8 mouse cellular contexts compared by ENCODE assay signal in the genomic region with DNA sequence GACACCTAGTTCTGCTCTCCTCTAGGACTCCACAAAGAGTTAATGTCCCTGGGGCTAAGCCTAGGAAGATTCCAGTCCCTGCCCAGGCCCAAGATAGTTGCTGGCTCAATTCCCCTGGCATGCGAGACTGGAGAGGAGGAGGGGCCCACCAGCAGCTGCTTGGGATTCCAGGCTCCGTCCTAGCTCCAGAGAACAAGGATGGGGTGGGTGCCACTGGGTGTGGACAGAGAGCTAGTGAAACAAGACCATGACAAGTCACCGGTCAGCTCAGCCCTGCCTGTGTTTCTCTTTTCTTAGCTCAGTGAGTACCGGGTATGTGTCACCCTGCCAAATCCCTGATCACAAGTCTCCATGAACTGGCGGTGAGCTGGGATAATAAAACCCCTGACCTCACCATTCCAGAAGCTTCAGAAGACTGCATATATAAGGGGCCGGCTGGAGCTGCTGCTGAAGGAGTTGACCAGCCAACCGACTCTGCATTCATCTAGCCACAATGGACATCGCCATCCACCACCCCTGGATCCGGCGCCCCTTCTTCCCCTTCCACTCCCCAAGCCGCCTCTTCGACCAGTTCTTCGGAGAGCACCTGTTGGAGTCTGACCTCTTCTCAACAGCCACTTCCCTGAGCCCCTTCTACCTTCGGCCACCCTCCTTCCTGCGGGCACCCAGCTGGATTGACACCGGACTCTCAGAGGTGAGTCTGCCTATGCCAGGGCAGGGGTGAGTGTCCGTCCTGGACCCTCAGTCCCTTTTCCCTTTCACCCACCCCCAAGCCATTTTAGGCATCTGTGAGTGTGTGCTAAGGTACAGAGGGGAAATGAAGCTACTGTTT. TPM values are rescaled to one million over a fixed set of nuclear protein-coding genes. Genes with fewer than 3 reads are reported as not detected.
DNase-seq lines count a peak whose midpoint lies in the region; ATAC-seq and TF ChIP-seq lines count a peak whose summit lies in the region.

No protein-coding gene starts in this region.

- 0 out of 2 replicates have a peak, but pooled peaks cover 4% of the 10 kb centered on the region for H3K27me3 ChIP-seq in hindbrain, embryonic 13.5 days
- H3K27me3 ChIP-seq in hindbrain, embryonic 12.5 days, result peaks cover 6% of the 10 kb centered on the region; the same call in 1 of the 2 replicates
- no peaks in the 10 kb centered on the region for H3K27me3 ChIP-seq in heart, embryonic 13.5 days (replicated peaks)
- no peaks in the 10 kb centered on the region for H3K27me3 ChIP-seq in lung, postnatal 0 days (replicated peaks; ENCODE audit: insufficient read depth, low read length)

- peak; percentile 81 to 82 for DNase-seq in cerebellum, postnatal 10 days
- peak; percentile 60 to 80 for DNase-seq in layer of hippocampus, adult 18-20 months (ENCODE audit: low spot score in 2 of 2)
- peak; percentile 96 for DNase-seq in lung, postnatal 0 days (ENCODE audit: low spot score)
- DNase-seq in testis, postnatal 10 days (ENCODE audit: low spot score), result peak; percentile 79
- no peak for DNase-seq in retina, embryonic 14.5 days (ENCODE audit: low spot score)

- TF ChIP-seq EP300 in lung, postnatal 0 days (IDR thresholded peaks at IDR 0.05), result peak; percentile 66

- H3K4me1 ChIP-seq in hindbrain, embryonic 13.5 days (replicated peaks), result no peaks in the 10 kb centered on the region
- no peaks in the 10 kb centered on the region for H3K4me1 ChIP-seq in hindbrain, embryonic 12.5 days
- H3K4me1 ChIP-seq in heart, embryonic 13.5 days, result peaks cover 66% of the 10 kb centered on the region
- peaks cover 10% of the 10 kb centered on the region; the same call in 1 of the 2 replicates for H3K4me1 ChIP-seq in lung, postnatal 0 days (ENCODE audit: insufficient read depth, low read depth, low read length)

- no peak for ATAC-seq in hindbrain, embryonic 13.5 days (ENCODE audit: low FRiP score)
- ATAC-seq in hindbrain, embryonic 12.5 days (ENCODE audit: low FRiP score), result no peak
- ATAC-seq in heart, embryonic 13.5 days (ENCODE audit: extremely low read depth, insufficient number of reproducible peaks, low FRiP score, low TSS enrichment), result peak; percentile 81
- peak; percentile 94 for ATAC-seq in lung, postnatal 0 days

- no peak overlapping the region for H3K4me2 ChIP-seq in hindbrain, embryonic 13.5 days
- no peak overlapping the region for H3K4me2 ChIP-seq in hindbrain, embryonic 12.5 days (replicated peaks)
- peak overlapping the region; percentile 80 for H3K4me2 ChIP-seq in heart, embryonic 13.5 days
- H3K4me2 ChIP-seq in lung, postnatal 0 days (replicated peaks; ENCODE audit: low read depth, low read length), result peak overlapping the region; percentile 53

- 0 out of 2 replicates have a peak overlapping the region, but pooled peaks have one; percentile 24 for H3K9ac ChIP-seq in hindbrain, embryonic 13.5 days
- H3K9ac ChIP-seq in hindbrain, embryonic 12.5 days, result no peak overlapping the region
- peak overlapping the region; percentile 94 for H3K9ac ChIP-seq in heart, embryonic 13.5 days
- H3K9ac ChIP-seq in lung, postnatal 0 days (replicated peaks; ENCODE audit: low read depth), result peak overlapping the region; percentile 48

- no peaks in the 10 kb centered on the region for H3K9me3 ChIP-seq in hindbrain, embryonic 13.5 days
- no peaks in the 10 kb centered on the region for H3K9me3 ChIP-seq in hindbrain, embryonic 12.5 days (replicated peaks)
- no peaks in the 10 kb centered on the region for H3K9me3 ChIP-seq in heart, embryonic 13.5 days
- H3K9me3 ChIP-seq in lung, postnatal 0 days (ENCODE audit: low read length), result no peaks in the 10 kb centered on the region

- no peaks in the 10 kb centered on the region for H3K36me3 ChIP-seq in hindbrain, embryonic 13.5 days
- H3K36me3 ChIP-seq in hindbrain, embryonic 12.5 days, result no peaks in the 10 kb centered on the region
- peaks cover 31% of the 10 kb centered on the region for H3K36me3 ChIP-seq in heart, embryonic 13.5 days
- H3K36me3 ChIP-seq in lung, postnatal 0 days (ENCODE audit: insufficient read depth, low read length), result no peaks in the 10 kb centered on the region

- H3K27ac ChIP-seq in hindbrain, embryonic 13.5 days, result no peak overlapping the region
- no peak overlapping the region for H3K27ac ChIP-seq in hindbrain, embryonic 12.5 days
- peak overlapping the region; percentile 100 for H3K27ac ChIP-seq in heart, embryonic 13.5 days (replicated peaks)
- H3K27ac ChIP-seq in lung, postnatal 0 days (ENCODE audit: low read length), result peak overlapping the region; percentile 91

- H3K4me3 ChIP-seq in hindbrain, embryonic 13.5 days, result no peak overlapping the region
- H3K4me3 ChIP-seq in hindbrain, embryonic 12.5 days, result no peak overlapping the region
- H3K4me3 ChIP-seq in heart, embryonic 13.5 days, result peak overlapping the region; percentile 66
- H3K4me3 ChIP-seq in lung, postnatal 0 days (ENCODE audit: low read depth, low read length), result peak overlapping the region; percentile 29

- WGBS in hindbrain, embryonic 13.5 days, result 74% methylated on average over 17 of the region's 17 CpGs
- 76% methylated on average over 17 of the region's 17 CpGs for WGBS in hindbrain, embryonic 12.5 days
- 30% methylated on average over 17 of the region's 17 CpGs for WGBS in heart, embryonic 13.5 days
- WGBS in lung, postnatal 0 days, result 38% methylated on average over 17 of the region's 17 CpGs

- TF ChIP-seq CTCF in lung, postnatal 0 days (IDR thresholded peaks at IDR 0.05), result no peak

RNA-seq across cellular contexts. Expression of gene Hspb2, which starts 0.8 kb away (rescaled TPM):
- polyA plus RNA-seq in hindbrain, embryonic 13.5 days (2015; fragmentation: Nextera tagmentation; extraction: Ambion mirVana), result 1.3 and 1.7 TPM in 2 replicates
- 1.7 and 6.9 TPM in 2 replicates for polyA plus RNA-seq in hindbrain, embryonic 12.5 days (2016; fragmentation: Nextera tagmentation; extraction: Ambion mirVana)
- polyA plus RNA-seq in heart, embryonic 13.5 days (2015; fragmentation: Nextera tagmentation; extraction: Ambion mirVana), result 260 and 319 TPM in 2 replicates
- 1 to 10 TPM in 1 of 2 experiments, under 1 TPM in 1; 0.67 to 1.9 TPM for total RNA-seq in layer of hippocampus, adult 18-20 months (2021)
- 30.8 and 32.4 TPM in 2 replicates for polyA plus RNA-seq in lung, postnatal 0 days (2015; fragmentation: Nextera tagmentation; extraction: Ambion mirVana)

RNA-seq across cellular contexts. Expression of gene Cryab, which starts 1.9 kb away (rescaled TPM):
- polyA plus RNA-seq in hindbrain, embryonic 13.5 days (2015; fragmentation: Nextera tagmentation; extraction: Ambion mirVana), result 10.7 and 11.3 TPM in 2 replicates
- 11.9 and 20.7 TPM in 2 replicates for polyA plus RNA-seq in hindbrain, embryonic 12.5 days (2016; fragmentation: Nextera tagmentation; extraction: Ambion mirVana)
- 1,022 and 1,124 TPM in 2 replicates for polyA plus RNA-seq in heart, embryonic 13.5 days (2015; fragmentation: Nextera tagmentation; extraction: Ambion mirVana)
- total RNA-seq in layer of hippocampus, adult 18-20 months (2021), result 100 to 1,000 TPM; 171 to 201 TPM
- polyA plus RNA-seq in lung, postnatal 0 days (2015; fragmentation: Nextera tagmentation; extraction: Ambion mirVana), result 442 and 571 TPM in 2 replicates

RNA-seq across cellular contexts. Expression of gene 2310030G06Rik, which starts 6.7 kb away (rescaled TPM):
- 1.1 and 1.9 TPM in 2 replicates for polyA plus RNA-seq in hindbrain, embryonic 13.5 days (2015; fragmentation: Nextera tagmentation; extraction: Ambion mirVana)
- polyA plus RNA-seq in hindbrain, embryonic 12.5 days (2016; fragmentation: Nextera tagmentation; extraction: Ambion mirVana), result 2.5 TPM in 2 replicates
- 9.7 and 10.2 TPM in 2 replicates for polyA plus RNA-seq in heart, embryonic 13.5 days (2015; fragmentation: Nextera tagmentation; extraction: Ambion mirVana)
- 1 to 10 TPM; 1.2 to 1.5 TPM for total RNA-seq in layer of hippocampus, adult 18-20 months (2021)
- polyA plus RNA-seq in lung, postnatal 0 days (2015; fragmentation: Nextera tagmentation; extraction: Ambion mirVana), result 28.5 and 29.8 TPM in 2 replicates

RNA-seq across cellular contexts. Expression of gene Dixdc1, which starts 13.7 kb away (rescaled TPM):
- 35.0 and 36.4 TPM in 2 replicates for polyA plus RNA-seq in hindbrain, embryonic 13.5 days (2015; fragmentation: Nextera tagmentation; extraction: Ambion mirVana)
- polyA plus RNA-seq in hindbrain, embryonic 12.5 days (2016; fragmentation: Nextera tagmentation; extraction: Ambion mirVana), result 33.7 and 35.2 TPM in 2 replicates
- polyA plus RNA-seq in heart, embryonic 13.5 days (2015; fragmentation: Nextera tagmentation; extraction: Ambion mirVana), result 7.5 and 8.1 TPM in 2 replicates
- total RNA-seq in layer of hippocampus, adult 18-20 months (2021), result 10 to 100 TPM; 77.1 to 84.1 TPM
- polyA plus RNA-seq in lung, postnatal 0 days (2015; fragmentation: Nextera tagmentation; extraction: Ambion mirVana), result 5.4 and 7.5 TPM in 2 replicates

RNA-seq across cellular contexts. Expression of gene Fdxacb1, which starts 15.0 kb away (rescaled TPM):
- 11.5 and 12.3 TPM in 2 replicates for polyA plus RNA-seq in hindbrain, embryonic 13.5 days (2015; fragmentation: Nextera tagmentation; extraction: Ambion mirVana)
- polyA plus RNA-seq in hindbrain, embryonic 12.5 days (2016; fragmentation: Nextera tagmentation; extraction: Ambion mirVana), result 11.6 and 12.5 TPM in 2 replicates
- 8.2 and 8.5 TPM in 2 replicates for polyA plus RNA-seq in heart, embryonic 13.5 days (2015; fragmentation: Nextera tagmentation; extraction: Ambion mirVana)
- 1 to 10 TPM; 5.2 to 5.9 TPM for total RNA-seq in layer of hippocampus, adult 18-20 months (2021)
- polyA plus RNA-seq in lung, postnatal 0 days (2015; fragmentation: Nextera tagmentation; extraction: Ambion mirVana), result 10.2 and 12.1 TPM in 2 replicates

Comparison
In these comparisons a context has a peak if more than half of its experiments do, and no peak if none do; other contexts are left out.
1. ATAC-seq: peak in heart, embryonic 13.5 days (single experiment) and lung, postnatal 0 days (single experiment); none in hindbrain, embryonic 13.5 days (single experiment) and hindbrain, embryonic 12.5 days (single experiment).
2. H3K27ac ChIP-seq: peak in heart, embryonic 13.5 days (single experiment) and lung, postnatal 0 days (single experiment); none in hindbrain, embryonic 13.5 days (single experiment) and hindbrain, embryonic 12.5 days (single experiment).
3. H3K4me2 ChIP-seq: peak in heart, embryonic 13.5 days (single experiment) and lung, postnatal 0 days (single experiment); none in hindbrain, embryonic 13.5 days (single experiment) and hindbrain, embryonic 12.5 days (single experiment).
4. H3K4me3 ChIP-seq: peak in heart, embryonic 13.5 days (single experiment) and lung, postnatal 0 days (single experiment); none in hindbrain, embryonic 13.5 days (single experiment) and hindbrain, embryonic 12.5 days (single experiment).
5. RNA of gene Cryab, which starts 1.9 kb away (polyA plus RNA-seq): 1,022 to 1,124 TPM in heart, embryonic 13.5 days and 442 to 571 TPM in lung, postnatal 0 days; 11.9 to 20.7 TPM in hindbrain, embryonic 12.5 days and 10.7 to 11.3 TPM in hindbrain, embryonic 13.5 days; every median in the first group is over 10 times any median in the second.